Mouse (Mus musculus): Measurements from ENCODE around the gene Gm20388. TPM values are rescaled to one million over a fixed set of nuclear protein-coding genes. Genes with fewer than 3 reads are reported as not detected.

Gene Gm20388
- polyA plus RNA-seq, 1 experiment = 10.6 TPM

GRCm38 (mm10) chr8:120390598-120390997, 480.0 kb downstream of the Gm20388 start:
- Histone ChIP-seq H3K4me3 (replicated peaks; ENCODE audit: control insufficient read depth, low read depth, low read length) (no peak overlapping the region), H3K27ac (ENCODE audit: control insufficient read depth, insufficient read depth, low read depth, low read length, poor library complexity) (no peak overlapping the region), H3K4me1 (ENCODE audit: control insufficient read depth, insufficient read depth, low read length) (no peaks in the 10 kb centered on the region; the same call in 1 of the 2 replicates)
- TF ChIP-seq CTCF (IDR thresholded peaks at IDR 0.05; ENCODE audit: control insufficient read depth, insufficient read depth, low read length) (no peak), POLR2A (IDR thresholded peaks at IDR 0.05; ENCODE audit: borderline replicate concordance, control insufficient read depth, low read depth, low read length) (no peak)
- 85% methylated on average over 7 of the region's 7 CpGs for WGBS

GRCm38 (mm10) chr8:120391856-120392255, 481.2 kb downstream of the Gm20388 start:
- WGBS = 87% methylated on average over 21 of the region's 21 CpGs
- H3K27ac ChIP-seq (ENCODE audit: control insufficient read depth, insufficient read depth, low read depth, low read length, poor library complexity) = no peak overlapping the region
- no peak overlapping the region for H3K4me3 ChIP-seq (replicated peaks; ENCODE audit: control insufficient read depth, low read depth, low read length)
- TF ChIP-seq POLR2A (IDR thresholded peaks at IDR 0.05; ENCODE audit: borderline replicate concordance, control insufficient read depth, low read depth, low read length) (no peak), CTCF (IDR thresholded peaks at IDR 0.05; ENCODE audit: control insufficient read depth, insufficient read depth, low read length) (no peak)
- no peaks in the 10 kb centered on the region; the same call in 1 of the 2 replicates for H3K4me1 ChIP-seq (ENCODE audit: control insufficient read depth, insufficient read depth, low read length)

- no peak overlapping the region for H3K27ac ChIP-seq (ENCODE audit: control insufficient read depth, insufficient read depth, low read depth, low read length, poor library complexity)
- 78% methylated on average over 11 of the region's 11 CpGs for WGBS
- H3K4me1 ChIP-seq (ENCODE audit: control insufficient read depth, insufficient read depth, low read length) = peaks cover 1% of the 10 kb centered on the region; the same call in 1 of the 2 replicates
- H3K4me3 ChIP-seq (replicated peaks; ENCODE audit: control insufficient read depth, low read depth, low read length) = no peak overlapping the region
- no peak for TF ChIP-seq CTCF (IDR thresholded peaks at IDR 0.05; ENCODE audit: control insufficient read depth, insufficient read depth, low read length)
- TF ChIP-seq POLR2A (IDR thresholded peaks at IDR 0.05; ENCODE audit: borderline replicate concordance, control insufficient read depth, low read depth, low read length) = no peak
Measured at GRCm38 (mm10) chr8:120393085-120393484, 482.4 kb downstream of the Gm20388 start.

GRCm38 (mm10) chr8:120393871-120394275, 483.2 kb downstream of the Gm20388 start:
- Histone ChIP-seq H3K4me1 (ENCODE audit: control insufficient read depth, insufficient read depth, low read length) (peaks cover 1% of the 10 kb centered on the region; the same call in 1 of the 2 replicates), H3K27ac (ENCODE audit: control insufficient read depth, insufficient read depth, low read depth, low read length, poor library complexity) (no peak overlapping the region), H3K4me3 (replicated peaks; ENCODE audit: control insufficient read depth, low read depth, low read length) (no peak overlapping the region)
- TF ChIP-seq POLR2A (IDR thresholded peaks at IDR 0.05; ENCODE audit: borderline replicate concordance, control insufficient read depth, low read depth, low read length) (0 out of 2 replicates have a peak, but pooled peaks have one; percentile 6), CTCF (IDR thresholded peaks at IDR 0.05; ENCODE audit: control insufficient read depth, insufficient read depth, low read length) (no peak)
- WGBS = 84% methylated on average over 9 of the region's 9 CpGs

- H3K27ac ChIP-seq (ENCODE audit: control insufficient read depth, insufficient read depth, low read depth, low read length, poor library complexity) = no peak overlapping the region
- no peak overlapping the region for H3K4me3 ChIP-seq (replicated peaks; ENCODE audit: control insufficient read depth, low read depth, low read length)
- TF ChIP-seq POLR2A (IDR thresholded peaks at IDR 0.05; ENCODE audit: borderline replicate concordance, control insufficient read depth, low read depth, low read length) = no peak
- no peak for TF ChIP-seq CTCF (IDR thresholded peaks at IDR 0.05; ENCODE audit: control insufficient read depth, insufficient read depth, low read length)
- peaks cover 1% of the 10 kb centered on the region; the same call in 1 of the 2 replicates for H3K4me1 ChIP-seq (ENCODE audit: control insufficient read depth, insufficient read depth, low read length)
- WGBS = 86% methylated on average over 3 of the region's 3 CpGs
Measured at GRCm38 (mm10) chr8:120395892-120396291, 485.3 kb downstream of the Gm20388 start.

GRCm38 (mm10) chr8:120396756-120397155, 486.1 kb downstream of the Gm20388 start:
- Histone ChIP-seq H3K27ac (ENCODE audit: control insufficient read depth, insufficient read depth, low read depth, low read length, poor library complexity) (no peak overlapping the region), H3K4me1 (ENCODE audit: control insufficient read depth, insufficient read depth, low read length) (peaks cover 1% of the 10 kb centered on the region; the same call in 1 of the 2 replicates), H3K4me3 (replicated peaks; ENCODE audit: control insufficient read depth, low read depth, low read length) (no peak overlapping the region)
- TF ChIP-seq CTCF (IDR thresholded peaks at IDR 0.05; ENCODE audit: control insufficient read depth, insufficient read depth, low read length) (no peak), POLR2A (IDR thresholded peaks at IDR 0.05; ENCODE audit: borderline replicate concordance, control insufficient read depth, low read depth, low read length) (no peak)
- WGBS = 20% methylated on average over 3 of the region's 3 CpGs

GRCm38 (mm10) chr8:120397444-120398411, 487.1 kb downstream of the Gm20388 start:
- Histone ChIP-seq H3K4me3 (replicated peaks; ENCODE audit: control insufficient read depth, low read depth, low read length) (no peak overlapping the region), H3K27ac (ENCODE audit: control insufficient read depth, insufficient read depth, low read depth, low read length, poor library complexity) (no peak overlapping the region), H3K4me1 (ENCODE audit: control insufficient read depth, insufficient read depth, low read length) (peaks cover 1% of the 10 kb centered on the region; the same call in 1 of the 2 replicates)
- TF ChIP-seq CTCF (IDR thresholded peaks at IDR 0.05; ENCODE audit: control insufficient read depth, insufficient read depth, low read length) (no peak), POLR2A (IDR thresholded peaks at IDR 0.05; ENCODE audit: borderline replicate concordance, control insufficient read depth, low read depth, low read length) (no peak)
- 46% methylated on average over 15 of the region's 15 CpGs for WGBS

- no peak overlapping the region; the same call in 1 of the 2 replicates for H3K27ac ChIP-seq (ENCODE audit: control insufficient read depth, insufficient read depth, low read depth, low read length, poor library complexity)
- WGBS = 87% methylated on average over 33 of the region's 33 CpGs
- no peak for TF ChIP-seq CTCF (IDR thresholded peaks at IDR 0.05; ENCODE audit: control insufficient read depth, insufficient read depth, low read length)
- no peak for TF ChIP-seq POLR2A (IDR thresholded peaks at IDR 0.05; ENCODE audit: borderline replicate concordance, control insufficient read depth, low read depth, low read length)
- no peak overlapping the region for H3K4me3 ChIP-seq (replicated peaks; ENCODE audit: control insufficient read depth, low read depth, low read length)
- H3K4me1 ChIP-seq (ENCODE audit: control insufficient read depth, insufficient read depth, low read length) = peaks cover 1% of the 10 kb centered on the region; the same call in 1 of the 2 replicates
Measured at GRCm38 (mm10) chr8:120399212-120399934, 488.7 kb downstream of the Gm20388 start.

All from bone marrow, adult 2 months (tissue).